Mouse (Mus musculus): ENCODE data around the gene Mylk2. TPM values are rescaled to one million over a fixed set of nuclear protein-coding genes. Genes with fewer than 3 reads are reported as not detected.
A peak's percentile ranks its signal among the peaks of the same experiment; 100 is the strongest.

Gene Mylk2
- total RNA-seq, 2 experiments from 2014 or later = 0.13 TPM; not detected in 1

DNA sequence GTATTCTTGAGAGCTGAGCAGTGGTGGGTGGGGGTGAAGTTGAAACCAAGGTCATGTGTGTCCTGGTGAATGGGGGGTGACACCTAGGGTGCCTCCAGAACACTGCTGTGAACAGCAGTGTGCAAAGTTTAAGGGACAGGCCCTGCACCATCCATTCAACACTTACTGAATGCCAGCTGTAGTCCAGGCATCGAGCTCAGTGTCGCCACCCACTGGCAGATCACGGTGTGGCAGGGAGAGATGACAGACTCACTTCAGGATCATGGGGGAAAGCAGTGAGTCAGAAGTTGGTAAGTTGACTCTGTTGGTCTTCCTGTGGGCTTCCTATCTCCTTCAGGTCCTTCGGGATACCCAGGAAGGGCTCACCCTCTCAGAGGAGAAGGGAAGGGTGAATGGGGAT lies 28.7 kb downstream of the Mylk2 start:
- intact Hi-C loops (cut with DNase I) = loop anchor here (5.0 kb wide), 1 partner anchor 77 kb away; the partner anchor contains the start of gene Pdrg1
- DNase-seq (ENCODE audit: low spot score) = no peak

DNA sequence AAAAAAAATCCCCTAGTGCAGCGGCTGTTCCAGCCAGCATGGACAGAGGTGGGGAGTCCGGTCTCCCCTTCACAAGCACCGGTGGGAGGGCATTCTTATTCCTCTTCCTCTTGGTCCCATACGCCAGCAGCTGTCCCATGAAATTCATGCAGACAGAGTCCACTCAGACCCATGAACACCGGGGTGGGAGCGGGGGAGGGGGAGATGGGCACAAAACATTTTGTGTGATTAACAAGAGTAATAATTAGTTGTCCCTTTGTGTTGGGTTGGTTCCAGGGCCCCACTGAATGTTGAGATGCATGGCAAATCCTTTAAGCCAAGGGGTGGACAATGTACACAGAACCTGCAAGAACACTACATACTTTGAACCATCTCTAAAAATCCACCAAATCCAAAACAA lies 30.0 kb downstream of the Mylk2 start:
- intact Hi-C loops (cut with DNase I) = loop anchor here (5.0 kb wide), 1 partner anchor 76 kb away; the partner anchor contains the start of gene Pdrg1
- no peak for DNase-seq (ENCODE audit: low spot score)

DNA sequence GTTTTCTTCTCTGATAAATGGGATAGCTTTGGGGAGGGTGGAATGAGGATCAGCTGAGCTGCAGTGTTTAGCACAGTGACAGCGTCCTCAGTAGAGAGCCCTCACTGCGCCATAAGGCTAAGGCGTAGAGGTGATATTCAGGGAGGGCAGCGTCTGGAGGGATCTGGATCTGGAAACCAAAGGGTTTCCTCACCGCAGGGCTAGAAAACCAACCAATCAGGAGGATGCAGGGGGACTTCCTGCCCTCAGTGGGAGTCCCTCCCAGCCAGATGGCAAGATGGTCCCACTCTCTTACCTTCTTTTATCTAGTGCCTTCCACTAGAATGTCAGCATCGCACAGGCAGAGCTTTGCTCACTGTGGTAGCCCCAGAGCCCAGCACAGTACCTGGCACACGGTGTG lies 30.6 kb downstream of the Mylk2 start:
- no peak for DNase-seq (ENCODE audit: low spot score)
- intact Hi-C loops (cut with DNase I) = loop anchor here (5.0 kb wide), 1 partner anchor 76 kb away; the partner anchor contains the start of gene Pdrg1

DNA sequence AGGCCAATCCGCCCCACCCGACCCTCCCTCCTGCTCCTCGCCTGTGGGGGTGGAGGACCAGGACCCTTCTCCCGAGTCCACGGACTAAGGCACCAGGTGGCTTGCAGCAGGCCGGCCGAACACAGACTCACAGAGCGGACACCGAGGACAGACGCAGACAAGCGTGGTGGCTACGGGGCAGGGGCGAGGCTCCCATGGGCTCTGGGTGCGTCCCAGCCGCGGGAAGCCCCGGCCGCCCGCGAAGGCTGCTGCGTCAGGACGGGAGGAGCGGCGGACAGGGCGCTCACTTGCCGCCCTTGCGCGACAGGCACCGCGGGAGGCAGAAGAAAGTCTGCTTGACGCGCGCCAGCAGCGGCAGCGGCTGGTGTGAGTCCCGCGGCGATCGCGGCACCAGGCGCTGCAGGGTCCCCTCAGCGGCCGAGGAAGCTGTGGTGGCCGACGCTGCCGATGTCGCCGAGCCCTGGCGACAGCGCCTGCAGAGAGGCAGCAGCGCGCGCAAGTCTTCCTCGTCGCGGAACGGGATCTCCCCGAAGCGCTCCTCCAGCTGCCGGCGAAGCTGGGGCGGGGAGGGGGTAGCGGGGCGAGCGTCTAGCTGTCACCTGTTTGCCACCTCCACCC lies 31.9 kb downstream of the Mylk2 start:
- intact Hi-C loops (cut with DNase I) = loop anchor here (5.0 kb wide), 1 partner anchor 74 kb away; the partner anchor contains the start of gene Pdrg1
- DNase-seq (ENCODE audit: low spot score) = no peak

DNA sequence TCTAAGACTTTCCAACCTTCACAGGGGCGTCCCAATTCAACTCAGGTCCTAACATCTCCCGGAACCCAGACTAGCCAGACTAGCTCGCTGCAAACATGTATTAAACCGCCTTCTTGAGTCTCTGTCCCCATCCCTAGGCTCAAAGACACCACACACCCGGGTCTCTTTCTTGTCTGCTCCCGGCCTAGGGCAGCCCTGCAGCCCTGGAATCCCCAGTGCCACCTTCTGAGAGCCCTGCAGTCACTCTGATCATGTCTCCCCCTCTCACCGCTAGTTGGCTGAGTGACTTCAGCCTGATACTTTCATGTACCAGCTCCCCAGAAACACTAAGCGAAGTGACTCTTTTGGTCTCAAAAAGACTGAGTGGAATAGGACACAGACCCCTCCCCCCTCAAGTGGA lies 32.4 kb downstream of the Mylk2 start:
- intact Hi-C loops (cut with DNase I) = loop anchor here (5.0 kb wide), 1 partner anchor 74 kb away; the partner anchor contains the start of gene Pdrg1

DNA sequence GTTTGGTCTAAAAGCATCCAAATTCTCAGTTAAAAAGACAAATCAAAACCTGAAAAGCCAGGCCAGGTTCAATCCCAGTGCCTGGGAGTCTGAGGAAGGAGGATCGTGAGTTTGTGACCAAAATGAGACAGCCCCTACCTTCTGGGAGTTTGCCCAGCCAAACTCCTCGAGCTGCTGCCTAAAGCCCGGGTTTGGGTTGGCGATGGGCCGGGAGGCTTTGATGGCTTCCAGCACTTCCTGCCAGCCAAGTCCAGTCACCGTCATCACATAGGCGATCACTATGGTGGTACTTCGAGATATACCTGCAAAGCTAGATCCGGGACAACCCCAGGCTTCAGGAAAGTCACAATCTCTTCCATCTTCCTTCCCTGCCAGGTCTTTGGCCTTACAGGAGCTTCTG lies 32.9 kb downstream of the Mylk2 start:
- DNase-seq (ENCODE audit: low spot score) = no peak
- intact Hi-C loops (cut with DNase I) = loop anchor here (5.0 kb wide), 1 partner anchor 73 kb away; the partner anchor contains the start of gene Pdrg1

More for the DNA sequence above, 32.4 kb downstream of the Mylk2 start:
- DNase-seq (ENCODE audit: low spot score) = no peak

DNA sequence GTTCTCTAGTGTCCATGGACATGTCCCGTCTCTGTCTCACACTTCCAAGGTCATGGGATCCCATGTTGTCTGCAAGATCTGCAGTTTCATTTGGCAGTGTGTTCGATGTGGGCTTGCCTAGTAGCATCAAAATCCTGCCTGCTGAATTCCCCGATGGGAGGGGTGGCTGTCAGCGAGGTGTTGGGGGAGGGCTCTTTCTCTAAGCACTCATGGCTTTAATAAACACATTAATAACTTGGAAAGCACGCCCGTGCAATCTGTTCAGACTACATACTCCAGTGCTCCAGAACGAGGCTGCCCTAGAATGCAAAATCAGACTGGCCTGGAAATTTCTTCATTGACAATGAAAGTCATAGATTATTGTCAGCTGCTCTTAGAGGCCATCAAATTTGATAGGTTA lies 35.9 kb downstream of the Mylk2 start:
- intact Hi-C loops (cut with DNase I) = no loop called here
- no peak for DNase-seq (ENCODE audit: low spot score)

DNA sequence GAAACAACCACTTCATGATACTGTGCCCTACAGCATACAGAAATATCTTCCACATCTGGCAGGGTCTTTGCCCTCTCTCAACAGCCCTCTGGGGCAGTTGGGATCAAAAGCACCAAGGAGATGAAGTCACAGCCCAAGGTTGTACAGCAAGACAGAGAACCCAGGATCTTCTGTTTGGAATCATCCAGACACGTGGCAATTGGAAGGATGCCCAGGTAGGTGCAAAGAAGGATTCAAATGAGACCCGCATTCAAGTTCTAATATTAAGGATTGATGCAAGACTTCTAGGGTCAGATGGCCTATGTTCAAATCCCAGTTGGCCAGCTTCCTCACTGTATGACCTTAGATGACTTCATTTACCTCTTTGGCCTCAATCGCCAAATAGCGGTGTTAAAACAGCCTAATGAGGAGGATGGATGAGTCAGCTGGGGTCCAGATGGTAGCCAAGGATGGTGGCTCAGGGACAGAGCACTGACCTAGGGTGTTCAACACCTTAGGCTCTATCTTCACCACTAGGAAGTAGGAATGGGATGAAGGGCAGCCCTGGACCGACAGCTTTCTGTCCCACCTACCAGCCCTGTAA lies 37.4 kb downstream of the Mylk2 start:
- no peak for DNase-seq (ENCODE audit: low spot score)
- intact Hi-C loops (cut with DNase I) = no loop called here

DNA sequence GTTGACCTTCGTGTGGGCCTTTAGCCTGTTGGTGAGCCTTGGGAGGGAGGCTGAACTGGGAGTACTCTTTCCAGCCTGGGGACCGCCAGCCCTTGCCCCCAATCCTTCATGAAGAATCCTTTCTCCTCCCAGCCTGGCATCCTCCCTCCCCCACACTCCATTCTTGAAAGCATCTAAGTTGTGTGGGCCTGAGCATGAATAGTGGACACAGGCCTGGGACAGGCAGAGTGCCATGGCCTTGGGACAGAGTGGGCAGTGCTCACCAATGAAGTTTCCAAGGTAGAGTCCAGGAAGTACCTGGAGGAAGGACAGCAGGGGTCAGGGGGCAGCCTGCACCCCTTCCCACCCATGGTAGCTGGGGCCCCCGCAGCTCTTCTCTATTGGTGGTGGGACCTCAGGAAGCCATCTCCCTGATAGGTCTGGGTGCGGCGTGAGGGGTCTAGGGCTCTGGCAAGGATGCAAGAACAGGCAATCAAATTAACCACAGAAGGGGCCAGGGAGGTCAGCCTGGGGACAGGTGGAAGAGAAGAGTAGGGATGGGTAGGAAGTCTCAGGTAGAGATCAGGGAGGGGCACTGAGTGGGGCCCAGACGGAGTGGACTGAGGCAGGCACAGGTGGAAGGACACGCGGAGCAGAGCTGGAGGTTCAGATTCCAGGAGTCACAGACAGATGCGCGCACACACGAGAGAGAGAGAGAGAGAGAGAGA lies 39.4 kb downstream of the Mylk2 start:
- no peak for DNase-seq (ENCODE audit: low spot score)
- intact Hi-C loops (cut with DNase I) = no loop called here

DNA sequence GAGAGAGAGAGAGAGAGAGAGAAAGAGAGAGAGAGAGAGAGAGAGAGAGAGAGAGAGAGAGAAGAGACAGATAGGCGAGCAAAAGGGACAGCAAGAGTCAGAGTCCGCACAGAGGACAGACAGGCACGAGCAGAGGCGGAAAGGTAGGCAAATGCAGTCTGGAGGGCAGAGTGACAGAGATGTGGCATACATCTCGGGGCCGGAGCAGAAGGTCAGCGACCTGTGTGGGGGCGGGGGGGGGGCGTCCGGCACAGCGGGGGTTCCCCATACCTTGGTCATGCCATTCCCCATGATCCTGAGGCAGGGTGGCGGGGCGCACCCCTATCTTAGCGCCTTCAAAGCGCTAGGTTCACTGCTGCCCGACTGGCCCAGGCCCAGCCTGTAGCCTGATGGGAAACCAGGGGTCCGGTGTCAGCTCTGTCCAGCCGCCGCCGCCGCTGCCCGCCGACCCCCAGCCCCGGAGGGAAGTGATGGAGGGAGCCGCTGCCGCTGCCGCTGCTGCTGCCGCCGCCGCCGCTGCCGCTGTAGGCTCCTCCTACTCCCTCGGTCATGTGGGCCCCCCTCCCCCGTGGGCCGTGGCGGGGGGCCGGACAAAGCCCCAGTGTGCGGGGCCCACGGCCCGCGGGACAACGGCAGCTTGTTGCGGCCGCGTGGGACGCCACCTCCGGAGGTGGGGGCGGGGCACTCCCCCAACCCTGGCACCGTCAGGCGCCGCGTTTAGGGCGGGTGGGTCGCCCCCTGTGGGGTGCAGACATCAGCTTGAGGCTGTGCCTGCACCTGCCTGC lies 40.1 kb downstream of the Mylk2 start, which contains the start of gene Dusp15:
Gene Dusp15, minus strand, starts transcription at position 634 of the 785 bp plus-strand sequence.
- DNase-seq (ENCODE audit: low spot score) = no peak
- intact Hi-C loops (cut with DNase I) = no loop called here

DNA sequence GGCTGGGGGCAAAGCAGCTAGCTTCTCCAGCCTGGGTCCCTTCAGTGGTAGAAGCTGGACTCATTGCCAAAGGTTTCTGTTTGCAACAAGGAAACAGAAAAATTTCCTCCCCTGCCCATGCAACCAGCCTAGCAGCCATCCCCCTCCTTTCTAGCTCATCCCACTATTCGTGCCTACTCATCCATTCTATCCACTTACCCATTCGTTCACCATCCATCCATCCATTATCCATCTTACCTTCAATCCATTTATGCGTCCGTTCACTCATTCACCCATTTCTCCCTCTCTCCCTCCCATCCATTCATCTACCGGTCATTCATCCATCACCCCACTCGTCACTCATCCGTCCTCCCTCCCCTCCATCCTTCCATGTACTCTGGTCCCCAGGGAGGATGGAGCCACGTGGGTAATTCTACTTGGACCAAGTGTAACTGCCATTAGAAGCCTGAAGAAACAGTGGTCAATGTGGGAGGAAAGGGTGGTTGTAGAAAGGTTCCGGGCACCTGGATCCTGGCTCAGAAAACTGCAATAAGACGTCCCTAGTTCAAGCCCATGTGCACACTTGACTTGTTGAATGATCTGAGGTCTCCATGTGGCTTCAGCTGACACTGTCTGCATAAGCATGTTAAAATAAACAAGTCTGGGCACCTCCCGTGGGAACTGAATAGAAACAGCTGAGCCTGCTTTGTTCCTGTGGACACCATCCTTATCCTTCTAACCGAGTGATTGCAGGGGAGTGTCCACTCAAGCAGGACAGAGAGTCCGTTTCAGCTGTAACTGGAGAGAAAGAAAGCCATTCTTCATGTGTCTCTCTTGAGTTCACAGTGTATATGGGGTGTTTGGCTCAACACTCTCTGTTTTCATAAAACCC lies 40.9 kb downstream of the Mylk2 start:
- intact Hi-C loops (cut with DNase I) = no loop called here
- DNase-seq (ENCODE audit: low spot score) = no peak

DNA sequence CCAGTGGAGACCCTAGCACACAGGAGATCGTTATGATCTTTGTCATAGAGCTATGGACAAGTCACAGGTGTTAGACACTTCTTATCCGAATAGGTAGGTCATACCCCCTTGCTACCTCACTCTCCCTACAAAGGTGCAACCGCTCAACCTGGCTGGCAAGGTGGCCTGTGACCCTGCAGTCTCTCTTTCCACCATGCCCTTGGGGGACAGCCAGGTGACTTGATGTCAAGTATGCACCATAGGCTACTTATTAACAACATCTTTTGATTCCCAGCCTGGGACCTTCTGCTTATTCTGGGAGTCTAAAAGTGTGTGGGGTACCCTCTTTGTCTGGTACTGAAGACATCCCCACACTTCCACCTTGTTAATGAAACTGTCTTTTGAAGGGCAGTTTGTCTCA lies 47.0 kb downstream of the Mylk2 start:
- DNase-seq (ENCODE audit: low spot score) = no peak
- intact Hi-C loops (cut with DNase I) = no loop called here

DNA sequence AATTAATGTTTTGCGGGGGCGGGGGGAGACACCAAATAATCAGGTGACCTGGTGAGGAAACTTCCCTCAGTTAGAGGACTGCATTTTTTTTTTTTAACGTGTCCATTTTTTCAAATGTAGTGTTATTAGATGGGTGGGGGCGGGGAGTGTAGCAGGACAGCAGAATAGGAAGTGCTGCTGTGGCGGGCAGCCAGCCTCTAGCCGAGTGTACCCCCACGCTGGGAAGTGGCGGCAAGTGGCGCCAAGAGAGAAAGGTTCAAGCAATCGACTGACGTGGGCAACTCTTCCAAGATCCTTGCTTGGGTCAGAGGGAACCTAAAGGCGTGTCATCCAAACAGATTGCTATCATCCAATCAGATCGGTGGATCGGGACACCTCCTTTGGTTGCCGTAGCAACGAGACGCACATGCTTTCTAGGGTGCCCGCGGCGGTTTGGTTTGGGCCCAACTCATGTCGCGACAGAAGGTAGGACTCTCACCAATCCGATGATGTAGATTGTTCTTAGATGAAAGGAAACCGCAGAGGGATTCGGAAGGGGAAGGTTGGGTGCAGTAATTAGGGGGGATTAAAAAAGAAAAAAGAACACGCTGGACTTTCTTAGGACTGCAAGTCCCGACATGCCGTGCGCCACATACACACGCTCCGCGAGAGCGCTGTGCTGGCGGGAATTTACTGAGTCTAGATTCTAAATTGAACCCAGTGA lies 51.1 kb downstream of the Mylk2 start, which contains the start of gene Ttll9:
Gene Ttll9, plus strand, starts transcription at position 395 of the 703 bp plus-strand sequence.
- DNase-seq (ENCODE audit: low spot score) = peak; percentile 46
- intact Hi-C loops (cut with DNase I) = no loop called here

DNA sequence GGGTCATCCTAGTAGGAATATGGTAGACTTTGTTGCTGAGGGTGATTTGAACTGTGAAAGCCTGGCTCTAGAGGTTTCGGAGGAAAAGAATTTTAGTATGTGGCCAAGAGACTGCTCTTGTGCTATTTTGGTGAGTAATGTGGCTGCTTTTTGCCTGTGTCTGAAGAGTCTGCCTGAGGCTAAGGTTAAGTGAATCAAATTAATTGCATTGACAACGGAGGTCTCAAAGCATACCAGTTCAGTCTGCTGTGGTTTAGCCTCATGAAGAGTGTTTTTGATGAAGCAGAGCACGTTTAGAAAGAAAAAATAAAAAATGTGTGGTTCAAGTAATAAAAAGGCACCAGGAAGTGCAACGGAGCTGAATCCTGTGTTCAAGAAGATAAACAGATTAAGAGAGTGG lies 54.4 kb downstream of the Mylk2 start:
- no peak for DNase-seq (ENCODE audit: low spot score)
- intact Hi-C loops (cut with DNase I) = no loop called here

Small RNAs within 50 kb of the gene (microRNA-seq; reads per million reads assigned to microRNA genes)
- gene Mir5622 = 1.7 reads per million

Other genes with a start within 250 kb of the Mylk2 start
- 10 to 100 TPM; 35.1 to 38.5 TPM for gene H13, start 241.9 kb upstream of the Mylk2 start, total RNA-seq (2021)
- gene Mcts2, start 224.3 kb upstream of the Mylk2 start, total RNA-seq (2021) = 10 to 100 TPM; 17.7 to 18.5 TPM
- gene Id1, start 175.1 kb upstream of the Mylk2 start, total RNA-seq (2021) = 10 to 100 TPM; 37.8 to 57.0 TPM
- gene Cox4i2, start 157.2 kb upstream of the Mylk2 start, total RNA-seq (2021) = 10 to 100 TPM; 12.2 to 16.8 TPM
- gene Bcl2l1, start 79.6 kb upstream of the Mylk2 start, total RNA-seq (2021) = 10 to 100 TPM; 58.6 to 59.0 TPM
- gene Tpx2, start 63.4 kb upstream of the Mylk2 start, total RNA-seq (2021) = 1 to 10 TPM; 1.5 to 1.6 TPM
- gene Foxs1, start 21.9 kb downstream of the Mylk2 start, total RNA-seq (2021) = 1 to 10 TPM; 3.7 TPM
- under 1 TPM in 1 of 2 experiments, not detected in 1; 0.20 TPM for gene Dusp15, start 40.3 kb downstream of the Mylk2 start, total RNA-seq (2021)
- not detected for gene Ttll9, start 51.1 kb downstream of the Mylk2 start, total RNA-seq (2021)
- gene Pdrg1, start 104.1 kb downstream of the Mylk2 start, total RNA-seq (2021) = 100 to 1,000 TPM; 110 to 116 TPM
- gene Xkr7, start 120.5 kb downstream of the Mylk2 start, total RNA-seq (2021) = not detected
- 10 to 100 TPM; 15.8 to 16.7 TPM for gene Ccm2l, start 154.6 kb downstream of the Mylk2 start, total RNA-seq (2021)
- gene Hck, start 197.1 kb downstream of the Mylk2 start, total RNA-seq (2021) = 1 to 10 TPM; 1.1 to 1.4 TPM
- gene Tm9sf4, start 250.0 kb downstream of the Mylk2 start, total RNA-seq (2021) = 10 to 100 TPM; 47.5 to 51.3 TPM